Mouse (Mus musculus) bone marrow macrophage, adult 2 months (primary cell): ENCODE results near the gene Ms4a3.

Source experiments
- CTCF ChIP-seq: IDR thresholded peaks from 2 replicates; pipeline ENCODE4 v1.5.1; 2012; ENCODE audit warnings: low read depth, mild to moderate bottlenecking, low read length, moderate library complexity
- POLR2A ChIP-seq: IDR thresholded peaks from 2 replicates; pipeline ENCODE4 v1.6.1; 2012; ENCODE audit warnings: mild to moderate bottlenecking, low read depth, low read length, borderline replicate concordance

DNA sequence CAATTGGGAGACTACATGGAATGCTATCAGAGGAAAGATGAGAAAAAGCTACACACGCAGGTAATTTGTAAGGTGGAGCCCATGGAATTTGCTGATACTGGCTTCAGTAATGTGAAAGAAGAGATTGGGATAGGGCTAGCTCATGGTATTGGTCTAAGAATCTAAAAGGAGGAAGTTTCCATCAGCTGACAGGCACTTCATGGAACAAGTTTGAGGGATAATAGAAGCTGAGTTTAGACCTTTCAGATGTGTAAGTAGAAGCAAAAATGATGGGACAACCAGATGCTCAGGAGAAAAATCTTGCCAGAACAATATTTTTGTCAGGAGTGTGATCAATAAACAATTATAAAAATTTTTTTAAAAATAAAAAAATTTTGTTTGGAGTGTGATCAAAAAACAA lies 6.9 kb downstream of the Ms4a3 start:
- no peak for TF ChIP-seq POLR2A
- TF ChIP-seq CTCF: no peak
